Mouse (Mus musculus) CH12.LX (cell line): ENCODE data around the gene Matk.

ENCODE experiments used
- EP300 ChIP-seq: IDR thresholded peaks from 2 replicates; pipeline ENCODE4 v1.6.1; 2011; ENCODE audit warnings: low read length, improper control_type of control experiment
- PAX5 ChIP-seq: IDR thresholded peaks from 2 replicates; pipeline ENCODE4 v1.6.1; 2012; ENCODE audit warnings: low read length, inconsistent platforms, mixed read lengths

GRCm38 (mm10) chr10:81289811-81290210 lies 37.1 kb downstream of the Matk start:
- TF ChIP-seq EP300 (no peak), PAX5 (no peak)
